Comparison of ENCODE assay signal across 37 mouse cellular contexts in genomic region chrX:106555457-106555856, GRCm38 (mm10). TPM values are rescaled to one million over a fixed set of nuclear protein-coding genes. Genes with fewer than 3 reads are reported as not detected.
"Had no signal": no experiment of that assay in that cellular context is flagged by ENCODE, and none has a peak within 500 bp of the region (broad histone marks: within the 10 kb centered on the region; RNA-seq: fewer than 3 reads in every experiment).

No protein-coding gene starts in this region.

- H3K4me3 ChIP-seq: heart, embryonic 12.5 days; heart, embryonic 13.5 days; heart, embryonic 15.5 days; hindbrain, embryonic 10.5 days; hindbrain, embryonic 12.5 days; hindbrain, embryonic 13.5 days; hindbrain, embryonic 15.5 days; intestine, embryonic 15.5 days; kidney, embryonic 15.5 days; layer of hippocampus, adult 2 months; left cerebral cortex, adult 2 months had no signal

- DNase-seq: heart, postnatal 10 days; heart, postnatal 14 days; heart, postnatal 36 days; heart, postnatal 4 days; kidney, adult 11 months; kidney, adult 18-20 months; kidney, adult 2 months; kidney, adult 8-10 months; kidney, adult 9 months; kidney, postnatal 10 days; kidney, postnatal 14 days; kidney, postnatal 25 days; kidney, postnatal 36 days; kidney, postnatal 4 days; layer of hippocampus, adult 9-11 months; layer of hippocampus, postnatal 36 days had no signal

- H3K4me1 ChIP-seq: heart, embryonic 12.5 days; heart, embryonic 13.5 days; heart, embryonic 15.5 days; hindbrain, embryonic 10.5 days; hindbrain, embryonic 12.5 days; hindbrain, embryonic 13.5 days; hindbrain, embryonic 15.5 days; intestine, embryonic 15.5 days; kidney, embryonic 15.5 days had no signal

- H3K27ac ChIP-seq: heart, embryonic 13.5 days; heart, embryonic 15.5 days; hindbrain, embryonic 10.5 days; hindbrain, embryonic 12.5 days; hindbrain, embryonic 13.5 days; hindbrain, embryonic 14.5 days; hindbrain, embryonic 15.5 days; hindbrain, postnatal 0 days; intestine, embryonic 15.5 days; kidney, embryonic 15.5 days; kidney, postnatal 0 days; layer of hippocampus, adult 2 months; left cerebral cortex, adult 2 months had no signal

- H3K36me3 ChIP-seq: heart, embryonic 12.5 days; heart, embryonic 13.5 days; heart, embryonic 15.5 days; hindbrain, embryonic 10.5 days; hindbrain, embryonic 12.5 days; hindbrain, embryonic 13.5 days; hindbrain, embryonic 15.5 days; intestine, embryonic 15.5 days; kidney, embryonic 15.5 days had no signal

- H3K9ac ChIP-seq: heart, embryonic 12.5 days; heart, embryonic 13.5 days; heart, embryonic 15.5 days; hindbrain, embryonic 12.5 days; hindbrain, embryonic 13.5 days; hindbrain, embryonic 14.5 days; hindbrain, embryonic 15.5 days; intestine, embryonic 15.5 days; kidney, embryonic 15.5 days had no signal

- H3K9me3 ChIP-seq: heart, embryonic 12.5 days; heart, embryonic 13.5 days; heart, embryonic 15.5 days; hindbrain, embryonic 10.5 days; hindbrain, embryonic 12.5 days; hindbrain, embryonic 13.5 days; hindbrain, embryonic 15.5 days; intestine, embryonic 15.5 days; kidney, embryonic 15.5 days had no signal

- H3K27me3 ChIP-seq: heart, embryonic 12.5 days; heart, embryonic 13.5 days; heart, embryonic 15.5 days; hindbrain, embryonic 12.5 days; hindbrain, embryonic 13.5 days; hindbrain, embryonic 15.5 days; intestine, embryonic 15.5 days; kidney, embryonic 15.5 days had no signal

RNA-seq across cellular contexts. Expression of gene Gm5127, which starts 27.5 kb away (rescaled TPM):
- total RNA-seq: heart, postnatal 10 days; heart, postnatal 14 days; heart, postnatal 25 days; heart, postnatal 36 days; heart, postnatal 4 days; hematopoietic stem cell, adult 5-6 weeks; layer of hippocampus, postnatal 10 days had no signal
- polyA plus RNA-seq: heart, embryonic 12.5 days; heart, embryonic 13.5 days; heart, embryonic 15.5 days; heart, embryonic 16.5 days; heart, postnatal 0 days; intestine, embryonic 14.5 days; intestine, embryonic 16.5 days had no signal
